Mouse (Mus musculus) liver, adult 2 months (tissue): ENCODE results near the gene Relt.

ENCODE experiments used
- CTCF ChIP-seq: fragments of 200-500 bp; IDR thresholded peaks from 2 replicates; pipeline ENCODE4 v1.5.1; 2011; ENCODE audit warnings: low read depth, low read length, control low read depth
- POLR2A ChIP-seq: fragments of 200-500 bp; IDR thresholded peaks from 2 replicates; pipeline ENCODE4 v1.6.1; 2011; ENCODE audit warnings: low read length, control low read depth; ENCODE audit not compliant: insufficient read depth; ENCODE audit errors: extremely low read depth

- no peak for TF ChIP-seq CTCF
- TF ChIP-seq POLR2A: no peak
These were observed 9.8 kb downstream of the Relt start for GRCm38 (mm10) chr7:100853396-100853795.
